Mouse (Mus musculus): Measurements from ENCODE around the gene Cgrrf1. TPM values are rescaled to one million over a fixed set of nuclear protein-coding genes. Genes with fewer than 3 reads are reported as not detected.
"Not testable (repeated sequence)": the region's sequence is repeated elsewhere in the genome, so short reads cannot be mapped to it uniquely, and the experiment has no call there.

Gene Cgrrf1
- polyA plus RNA-seq, 1 experiment from 2014 or later, result 32.0 TPM

DNA sequence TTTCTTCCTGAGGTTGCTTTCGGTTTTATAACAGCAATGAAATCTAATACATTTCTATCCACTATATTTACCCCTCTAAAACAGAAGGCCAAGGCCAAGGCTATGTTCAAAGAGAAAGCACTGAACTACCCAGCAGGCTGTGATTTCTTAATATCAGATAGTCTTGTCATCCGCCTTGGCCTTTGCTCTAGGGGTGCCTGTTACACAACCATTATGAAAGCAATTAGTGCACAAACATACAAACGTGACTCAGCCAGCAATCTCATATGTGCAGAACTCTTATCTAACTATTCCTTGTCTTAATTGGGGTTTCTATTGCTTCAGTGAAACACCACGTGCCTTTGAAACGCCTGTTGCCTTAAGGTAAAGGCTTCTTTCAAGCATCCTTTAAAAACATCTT, 37.8 kb upstream of the Cgrrf1 start:
- ATAC-seq (ENCODE audit: low FRiP score, low TSS enrichment), result no peak
- no peak overlapping the region for H3K4me2 ChIP-seq (replicated peaks; ENCODE audit: low read depth, low read length)
- H3K9me3 ChIP-seq (ENCODE audit: low read length), result no peaks in the 10 kb centered on the region
- no peaks in the 10 kb centered on the region for H3K27me3 ChIP-seq (ENCODE audit: insufficient read depth, low read length)
- H3K27ac ChIP-seq (ENCODE audit: low read length), result no peak overlapping the region
- no peak overlapping the region for H3K9ac ChIP-seq (replicated peaks; ENCODE audit: low read length)
- H3K4me3 ChIP-seq (ENCODE audit: low read length), result no peak overlapping the region
- no peaks in the 10 kb centered on the region for H3K4me1 ChIP-seq (ENCODE audit: insufficient read depth, low read length)
- no peaks in the 10 kb centered on the region; the same call in 1 of the 2 replicates for H3K36me3 ChIP-seq (ENCODE audit: insufficient read depth, low read length)
- WGBS, result 90% methylated on average over 5 of the region's 5 CpGs

DNA sequence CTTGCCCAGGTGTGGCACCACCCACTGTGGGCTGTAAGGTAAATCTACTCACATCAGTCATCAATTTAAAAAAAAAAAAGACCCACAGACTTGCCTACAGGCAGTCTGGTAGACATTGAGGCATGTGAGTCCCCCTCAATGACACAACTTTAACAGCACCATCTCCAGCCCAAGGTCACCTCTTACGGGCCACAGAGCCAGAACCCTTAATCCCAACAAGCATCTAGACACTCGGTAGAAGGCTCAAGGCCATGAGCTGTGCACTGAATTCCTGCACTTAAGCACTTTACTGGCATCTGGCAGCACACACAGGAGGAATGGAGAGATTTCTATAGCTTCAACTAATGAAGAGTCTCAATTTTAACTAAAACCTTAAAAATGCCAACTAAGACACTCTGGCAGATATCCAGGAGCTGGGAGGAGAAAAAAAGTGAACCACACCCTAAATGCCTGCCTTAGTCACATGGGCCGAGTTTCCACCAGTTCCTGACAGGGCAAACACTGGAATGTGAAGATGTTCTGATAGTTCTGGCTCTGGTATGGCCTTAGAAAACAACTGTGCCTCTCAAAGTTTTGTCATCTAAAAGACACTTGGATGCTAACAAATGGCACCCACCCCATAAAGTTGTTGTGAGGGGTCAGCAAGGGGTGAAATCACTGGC, 31.1 kb upstream of the Cgrrf1 start:
- Histone ChIP-seq H3K27ac (ENCODE audit: low read length) (no peak overlapping the region), H3K4me3 (ENCODE audit: low read length) (no peak overlapping the region), H3K36me3 (ENCODE audit: insufficient read depth, low read length) (no peaks in the 10 kb centered on the region; the same call in none of the 2 replicates), H3K9me3 (ENCODE audit: low read length) (no peaks in the 10 kb centered on the region), H3K9ac (replicated peaks; ENCODE audit: low read length) (no peak overlapping the region), H3K27me3 (ENCODE audit: insufficient read depth, low read length) (no peaks in the 10 kb centered on the region), H3K4me2 (replicated peaks; ENCODE audit: low read depth, low read length) (no peak overlapping the region), H3K4me1 (ENCODE audit: insufficient read depth, low read length) (no peaks in the 10 kb centered on the region)
- 75% methylated on average over 3 of the region's 3 CpGs for WGBS
- no peak for ATAC-seq (ENCODE audit: low FRiP score, low TSS enrichment)

DNA sequence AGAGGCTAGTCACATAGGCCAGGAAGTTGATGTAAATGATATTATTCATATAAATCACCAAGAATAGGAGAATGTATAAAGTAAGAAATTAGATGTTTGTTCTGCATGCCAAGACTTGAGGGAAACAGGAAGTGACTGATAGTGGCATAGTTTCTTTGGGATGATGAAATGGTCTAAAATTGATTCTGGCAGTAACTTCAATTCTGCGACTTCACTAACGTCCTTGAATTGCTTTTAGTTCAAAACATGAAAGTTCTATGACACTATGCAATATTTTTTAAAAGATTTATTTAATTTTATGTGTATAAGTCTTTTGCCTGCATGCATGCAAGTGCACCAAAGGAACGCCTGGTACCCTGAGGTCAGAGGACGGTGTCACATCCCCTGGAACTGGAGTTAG, 28.7 kb upstream of the Cgrrf1 start:
- no peak for ATAC-seq (ENCODE audit: low FRiP score, low TSS enrichment)
- no peaks in the 10 kb centered on the region for H3K4me1 ChIP-seq (ENCODE audit: insufficient read depth, low read length)
- WGBS, result 83% methylated on average over 4 of the region's 4 CpGs
- no peak overlapping the region for H3K27ac ChIP-seq (ENCODE audit: low read length)
- no peak overlapping the region for H3K9ac ChIP-seq (replicated peaks; ENCODE audit: low read length)
- no peaks in the 10 kb centered on the region; the same call in none of the 2 replicates for H3K36me3 ChIP-seq (ENCODE audit: insufficient read depth, low read length)
- no peaks in the 10 kb centered on the region for H3K27me3 ChIP-seq (ENCODE audit: insufficient read depth, low read length)
- H3K4me3 ChIP-seq (ENCODE audit: low read length), result no peak overlapping the region
- H3K4me2 ChIP-seq (replicated peaks; ENCODE audit: low read depth, low read length), result no peak overlapping the region
- no peaks in the 10 kb centered on the region for H3K9me3 ChIP-seq (ENCODE audit: low read length)

DNA sequence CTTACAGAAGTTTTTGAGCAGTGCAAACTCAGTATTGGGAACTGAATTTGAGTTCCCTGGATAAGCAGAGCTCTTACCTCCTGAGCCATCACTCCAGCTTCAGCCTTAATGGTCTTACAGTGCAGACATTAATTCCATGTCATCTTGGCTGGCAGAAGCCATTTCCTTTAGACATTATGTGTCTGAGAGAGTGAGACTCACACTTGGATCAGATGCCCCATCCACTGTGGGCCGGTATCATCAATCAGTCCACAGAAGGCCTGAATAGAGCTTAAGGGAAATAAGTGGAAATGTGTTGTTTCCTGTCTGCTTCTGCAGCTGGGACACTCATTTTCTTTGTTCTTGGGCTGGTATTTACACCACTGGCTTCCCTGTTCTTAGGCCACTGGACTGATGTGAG, 28.1 kb upstream of the Cgrrf1 start:
- 94% methylated on average over 1 of the region's 1 CpGs for WGBS
- Histone ChIP-seq H3K9ac (replicated peaks; ENCODE audit: low read length) (no peak overlapping the region), H3K4me3 (ENCODE audit: low read length) (no peak overlapping the region), H3K36me3 (ENCODE audit: insufficient read depth, low read length) (no peaks in the 10 kb centered on the region; the same call in none of the 2 replicates), H3K27me3 (ENCODE audit: insufficient read depth, low read length) (no peaks in the 10 kb centered on the region), H3K27ac (ENCODE audit: low read length) (no peak overlapping the region), H3K4me1 (ENCODE audit: insufficient read depth, low read length) (no peaks in the 10 kb centered on the region), H3K4me2 (replicated peaks; ENCODE audit: low read depth, low read length) (no peak overlapping the region), H3K9me3 (ENCODE audit: low read length) (no peaks in the 10 kb centered on the region)
- ATAC-seq (ENCODE audit: low FRiP score, low TSS enrichment), result no peak

DNA sequence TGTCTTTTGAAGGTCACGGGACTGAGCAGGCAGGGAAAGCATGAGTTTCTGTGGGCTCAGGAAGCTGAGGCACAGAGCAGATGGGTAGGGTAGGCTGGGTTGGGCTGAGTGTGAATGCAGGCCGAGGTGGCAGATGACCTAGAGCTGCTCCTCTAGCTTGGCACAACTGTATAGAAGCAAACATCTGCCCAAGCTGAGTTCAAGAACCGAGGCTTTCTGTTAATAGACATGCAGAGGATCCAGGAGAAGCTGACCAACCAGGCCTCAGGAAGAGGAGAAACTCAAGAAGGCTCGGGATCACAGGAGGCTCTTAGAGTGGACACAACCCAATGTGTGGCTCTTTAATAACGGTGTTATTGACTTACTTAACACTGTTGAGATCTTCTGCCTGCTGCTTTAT, 25.7 kb upstream of the Cgrrf1 start:
- no peak for ATAC-seq (ENCODE audit: low FRiP score, low TSS enrichment)
- Histone ChIP-seq H3K36me3 (ENCODE audit: insufficient read depth, low read length) (peaks cover 16% of the 10 kb centered on the region; the same call in 1 of the 2 replicates), H3K4me1 (ENCODE audit: insufficient read depth, low read length) (no peaks in the 10 kb centered on the region), H3K4me3 (ENCODE audit: low read length) (no peak overlapping the region), H3K9me3 (ENCODE audit: low read length) (no peaks in the 10 kb centered on the region), H3K4me2 (replicated peaks; ENCODE audit: low read depth, low read length) (no peak overlapping the region), H3K27ac (ENCODE audit: low read length) (no peak overlapping the region), H3K9ac (replicated peaks; ENCODE audit: low read length) (no peak overlapping the region), H3K27me3 (ENCODE audit: insufficient read depth, low read length) (no peaks in the 10 kb centered on the region)
- WGBS, result 81% methylated on average over 5 of the region's 5 CpGs

DNA sequence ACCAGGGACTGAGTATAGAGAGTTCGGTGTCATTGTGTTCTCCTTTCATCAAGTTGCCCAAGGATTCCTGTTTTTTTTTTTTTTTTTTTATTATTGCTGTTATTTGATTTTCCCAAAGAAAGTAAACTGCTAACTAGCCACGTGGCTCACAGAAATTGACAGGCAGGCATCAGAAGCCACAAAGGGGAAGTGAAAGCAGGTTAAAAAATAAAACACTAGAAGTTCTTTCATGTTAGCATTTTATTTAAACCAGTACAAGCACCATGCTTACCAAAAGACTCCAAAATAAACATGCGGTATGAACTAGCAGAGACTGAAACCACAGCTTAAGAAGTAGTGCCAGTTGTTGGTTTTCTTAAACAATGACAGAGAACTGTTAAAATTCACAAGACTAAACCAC, 24.0 kb upstream of the Cgrrf1 start:
- H3K9ac ChIP-seq (replicated peaks; ENCODE audit: low read length), result no peak overlapping the region
- no peaks in the 10 kb centered on the region for H3K27me3 ChIP-seq (ENCODE audit: insufficient read depth, low read length)
- H3K4me2 ChIP-seq (replicated peaks; ENCODE audit: low read depth, low read length), result no peak overlapping the region
- H3K27ac ChIP-seq (ENCODE audit: low read length), result no peak overlapping the region
- no peak overlapping the region for H3K4me3 ChIP-seq (ENCODE audit: low read length)
- ATAC-seq (ENCODE audit: low FRiP score, low TSS enrichment), result no peak
- H3K36me3 ChIP-seq (ENCODE audit: insufficient read depth, low read length), result peaks cover 25% of the 10 kb centered on the region; the same call in 1 of the 2 replicates
- H3K9me3 ChIP-seq (ENCODE audit: low read length), result no peaks in the 10 kb centered on the region
- WGBS, result 87% methylated on average over 3 of the region's 3 CpGs
- H3K4me1 ChIP-seq (ENCODE audit: insufficient read depth, low read length), result no peaks in the 10 kb centered on the region

DNA sequence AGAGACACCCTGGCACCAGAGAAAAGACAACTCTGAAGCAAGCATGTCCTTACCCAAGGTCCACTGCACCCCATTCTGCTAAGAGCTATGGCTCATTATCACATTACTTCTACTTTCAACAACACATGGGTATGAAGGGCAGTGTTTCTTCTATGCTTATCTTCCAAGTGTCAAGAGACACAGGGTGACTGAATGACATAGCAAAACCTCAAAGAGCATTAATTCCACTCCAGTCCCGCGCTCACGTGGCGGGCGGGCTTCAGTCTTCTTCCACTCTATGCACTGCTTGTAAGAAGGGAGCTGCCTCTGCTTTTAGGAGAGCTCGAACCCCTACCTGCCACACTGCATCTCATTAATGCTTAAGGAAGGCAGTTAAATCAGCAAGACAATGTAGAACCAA, 16.3 kb upstream of the Cgrrf1 start:
- Histone ChIP-seq H3K27me3 (ENCODE audit: insufficient read depth, low read length) (no peaks in the 10 kb centered on the region), H3K9me3 (ENCODE audit: low read length) (no peaks in the 10 kb centered on the region), H3K4me3 (ENCODE audit: low read length) (no peak overlapping the region), H3K4me2 (replicated peaks; ENCODE audit: low read depth, low read length) (no peak overlapping the region), H3K36me3 (ENCODE audit: insufficient read depth, low read length) (peaks cover 40% of the 10 kb centered on the region), H3K27ac (ENCODE audit: low read length) (no peak overlapping the region), H3K4me1 (ENCODE audit: insufficient read depth, low read length) (peaks cover 7% of the 10 kb centered on the region), H3K9ac (replicated peaks; ENCODE audit: low read length) (no peak overlapping the region)
- WGBS, result 91% methylated on average over 6 of the region's 6 CpGs
- ATAC-seq (ENCODE audit: low FRiP score, low TSS enrichment), result no peak

DNA sequence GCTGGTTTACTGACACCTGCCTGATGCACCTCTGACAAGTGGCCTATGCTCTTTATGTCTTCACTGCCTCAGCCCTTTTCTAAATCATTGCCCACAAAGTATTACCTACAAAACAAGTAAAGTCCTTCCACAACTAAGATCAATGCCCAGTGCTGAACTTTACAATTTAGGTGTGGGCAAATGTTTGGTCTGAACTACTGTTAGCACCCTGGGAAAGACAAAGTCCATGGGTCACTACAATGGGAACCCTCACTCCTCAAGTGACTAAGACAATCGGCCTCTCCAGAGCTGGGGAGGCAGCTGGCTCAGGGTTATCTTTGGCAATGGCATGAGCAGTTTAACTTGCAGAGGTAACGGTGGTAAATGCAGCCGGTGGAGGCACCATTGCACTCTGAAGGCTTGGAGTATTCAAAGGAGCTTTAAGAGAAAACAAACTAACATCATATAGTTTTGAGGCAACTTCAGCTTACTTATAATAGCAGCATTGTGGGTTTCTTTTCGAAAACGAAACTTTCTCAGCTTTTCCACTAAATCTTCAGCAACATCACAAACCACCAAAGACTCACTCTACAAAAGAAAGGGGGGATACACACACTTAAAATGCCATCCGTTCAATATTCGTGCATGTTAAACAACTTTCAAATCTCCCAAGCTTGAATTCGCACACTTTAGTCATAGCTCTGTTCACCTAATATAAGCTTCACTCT, 14.9 kb upstream of the Cgrrf1 start:
- WGBS, result 93% methylated on average over 8 of the region's 8 CpGs
- Histone ChIP-seq H3K36me3 (ENCODE audit: insufficient read depth, low read length) (peaks cover 29% of the 10 kb centered on the region), H3K4me3 (ENCODE audit: low read length) (no peak overlapping the region)

DNA sequence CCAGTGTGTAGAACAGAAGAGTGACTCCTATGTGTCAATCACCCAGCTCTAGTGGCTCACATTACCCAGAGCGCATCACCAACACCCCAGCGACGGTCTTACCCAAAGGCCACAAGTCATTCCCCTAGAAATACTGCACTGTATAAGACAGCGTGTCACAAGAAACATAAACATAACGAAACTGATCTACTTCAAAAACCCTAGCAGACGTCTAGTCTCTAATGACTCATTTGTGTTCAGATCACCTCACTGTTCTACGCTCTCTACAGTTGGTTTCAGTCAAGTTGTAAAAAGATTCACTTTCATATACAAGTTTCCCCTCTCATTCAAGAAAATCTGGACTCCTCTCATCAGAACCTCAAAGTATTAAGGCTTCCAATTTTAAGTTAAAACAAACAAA, 13.2 kb upstream of the Cgrrf1 start:
- Histone ChIP-seq H3K36me3 (ENCODE audit: insufficient read depth, low read length) (peaks cover 18% of the 10 kb centered on the region), H3K4me1 (ENCODE audit: insufficient read depth, low read length) (peaks cover 14% of the 10 kb centered on the region), H3K27ac (ENCODE audit: low read length) (no peak overlapping the region), H3K4me3 (ENCODE audit: low read length) (no peak overlapping the region), H3K9ac (replicated peaks; ENCODE audit: low read length) (no peak overlapping the region), H3K9me3 (ENCODE audit: low read length) (no peaks in the 10 kb centered on the region), H3K4me2 (replicated peaks; ENCODE audit: low read depth, low read length) (no peak overlapping the region), H3K27me3 (ENCODE audit: insufficient read depth, low read length) (no peaks in the 10 kb centered on the region; the same call in 1 of the 2 replicates)
- 81% methylated on average over 7 of the region's 7 CpGs for WGBS
- ATAC-seq (ENCODE audit: low FRiP score, low TSS enrichment), result no peak

More for the DNA sequence above, 14.9 kb upstream of the Cgrrf1 start:
- Histone ChIP-seq H3K4me2 (replicated peaks; ENCODE audit: low read depth, low read length) (no peak overlapping the region), H3K9ac (replicated peaks; ENCODE audit: low read length) (no peak overlapping the region), H3K9me3 (ENCODE audit: low read length) (no peaks in the 10 kb centered on the region), H3K4me1 (ENCODE audit: insufficient read depth, low read length) (peaks cover 14% of the 10 kb centered on the region), H3K27me3 (ENCODE audit: insufficient read depth, low read length) (no peaks in the 10 kb centered on the region), H3K27ac (ENCODE audit: low read length) (no peak overlapping the region)
- ATAC-seq (ENCODE audit: low FRiP score, low TSS enrichment), result no peak

DNA sequence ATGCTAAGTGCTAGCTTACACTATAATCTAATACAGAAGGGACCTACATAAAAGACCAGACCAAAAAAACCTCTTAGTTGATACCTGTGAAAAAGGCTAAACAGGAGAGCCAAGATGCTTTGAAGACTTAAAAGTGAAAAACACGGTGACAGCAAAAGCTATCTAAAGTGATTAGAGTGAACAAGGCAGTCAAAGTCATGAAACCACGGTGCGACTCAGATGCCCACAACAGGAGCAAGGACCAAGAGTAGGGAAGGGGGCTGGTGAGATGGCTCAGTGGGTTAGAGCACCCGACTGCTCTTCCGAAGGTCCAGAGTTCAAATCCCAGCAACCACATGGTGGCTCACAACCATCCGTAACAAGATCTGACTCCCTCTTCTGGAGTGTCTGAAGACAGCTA, 12.0 kb upstream of the Cgrrf1 start:
- not testable (repeated sequence) for H3K4me2 ChIP-seq (replicated peaks; ENCODE audit: low read depth, low read length); H3K27ac ChIP-seq (ENCODE audit: low read length); H3K27me3 ChIP-seq (ENCODE audit: insufficient read depth, low read length); H3K4me3 ChIP-seq (ENCODE audit: low read length); ATAC-seq (ENCODE audit: low FRiP score, low TSS enrichment); H3K9me3 ChIP-seq (ENCODE audit: low read length); H3K9ac ChIP-seq (replicated peaks; ENCODE audit: low read length)
- 74% methylated on average over 5 of the region's 6 CpGs for WGBS
- peaks cover 14% of the 10 kb centered on the region for H3K4me1 ChIP-seq (ENCODE audit: insufficient read depth, low read length)
- peaks cover 14% of the 10 kb centered on the region for H3K36me3 ChIP-seq (ENCODE audit: insufficient read depth, low read length)

Measured in kidney, embryonic 16.5 days (tissue).